ENCODE assay signal across 19 mouse cellular contexts in the genomic region with DNA sequence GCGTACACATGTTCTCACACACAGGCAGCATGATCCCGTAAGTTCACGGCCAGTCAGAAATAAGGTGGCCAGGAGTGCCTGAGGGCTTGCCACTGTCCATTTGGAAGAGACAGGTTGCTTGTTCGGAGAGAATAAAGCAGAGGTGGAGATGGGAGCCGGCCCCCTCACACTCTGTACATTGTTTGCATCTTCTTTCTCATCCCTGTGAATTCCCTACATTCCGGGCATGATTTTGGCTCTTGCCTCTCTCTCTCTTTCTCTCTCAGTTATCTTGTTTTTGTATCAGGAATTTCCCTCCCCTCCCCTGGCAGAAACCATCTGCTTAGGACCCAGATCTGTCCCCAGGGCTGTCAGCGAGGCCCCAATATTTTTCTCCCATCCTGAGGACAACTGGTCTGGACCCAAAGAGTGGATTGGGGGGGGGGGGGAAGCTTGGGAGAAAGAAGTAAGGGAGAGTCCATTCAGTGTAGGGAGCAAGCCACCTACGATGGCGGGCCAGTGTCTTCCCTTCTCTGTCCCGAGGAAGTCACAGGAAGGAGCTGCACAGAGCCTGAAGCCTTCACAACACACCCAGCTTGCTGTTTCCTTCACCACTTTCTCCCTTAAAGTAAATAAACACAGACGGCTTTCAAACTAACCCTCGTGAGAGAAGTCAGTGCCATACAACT.
A peak's percentile ranks its signal among the peaks of the same experiment; 100 is the strongest.
DNase-seq lines count a peak whose midpoint lies in the region; ATAC-seq lines count a peak whose summit lies in the region.
"Had no signal": no experiment of that assay in that cellular context is flagged by ENCODE, and none has a peak within 500 bp of the region (broad histone marks: within the 10 kb centered on the region; RNA-seq: fewer than 3 reads in every experiment).

No protein-coding gene starts in this region.

- peak; percentile 86 for DNase-seq in heart, adult 11 months
- no peak for DNase-seq in heart, postnatal 36 days
- DNase-seq in midbrain, embryonic 14.5 days, result no peak
- DNase-seq in layer of hippocampus, adult 8-10 months (ENCODE audit: low spot score in 2 of 2), result no peak
- DNase-seq in left cerebral cortex, adult 18-20 months (ENCODE audit: low spot score in 2 of 2), result no peak
- DNase-seq: adrenal gland, adult 2 months; cerebellum, adult 2 months; cerebellum, postnatal 36 days; heart, adult 18-20 months; kidney, adult 9 months; kidney, postnatal 25 days; lung, postnatal 36 days; retina, postnatal 1 day; thymus, postnatal 14 days had no signal

- no peaks in the 10 kb centered on the region for H3K36me3 ChIP-seq in midbrain, embryonic 14.5 days (ENCODE audit: control insufficient read depth, insufficient read depth, low read length)
- H3K36me3 ChIP-seq in midbrain, embryonic 15.5 days (replicated peaks), result no peaks in the 10 kb centered on the region
- no peaks in the 10 kb centered on the region for H3K36me3 ChIP-seq in embryonic facial prominence, embryonic 15.5 days
- H3K36me3 ChIP-seq: heart, embryonic 13.5 days; limb, embryonic 13.5 days had no signal

- intact Hi-C loops in heart, postnatal 36 days (cut with DNase I), result loop anchor here (5.0 to 10.0 kb wide), 4 partner anchors 271 to 607 kb away; no protein-coding TSS in a partner anchor

- H3K27ac ChIP-seq in midbrain, embryonic 14.5 days (replicated peaks; ENCODE audit: low read depth, low read length), result 0 out of 2 replicates have a peak overlapping the region, but pooled peaks have one; percentile 20
- H3K27ac ChIP-seq in midbrain, embryonic 15.5 days, result no peak overlapping the region
- H3K27ac ChIP-seq in embryonic facial prominence, embryonic 15.5 days (replicated peaks), result no peak overlapping the region
- H3K27ac ChIP-seq: heart, embryonic 13.5 days; limb, embryonic 13.5 days; liver, embryonic 14.5 days had no signal

- H3K4me1 ChIP-seq in midbrain, embryonic 14.5 days (ENCODE audit: control insufficient read depth, insufficient read depth, low read length), result no peaks in the 10 kb centered on the region
- peaks cover 6% of the 10 kb centered on the region; the same call in 1 of the 2 replicates for H3K4me1 ChIP-seq in midbrain, embryonic 15.5 days
- H3K4me1 ChIP-seq in embryonic facial prominence, embryonic 15.5 days, result peaks cover 41% of the 10 kb centered on the region

- no peaks in the 10 kb centered on the region for H3K9me3 ChIP-seq in midbrain, embryonic 14.5 days (ENCODE audit: control insufficient read depth, low read length)
- no peaks in the 10 kb centered on the region for H3K9me3 ChIP-seq in midbrain, embryonic 15.5 days
- no peaks in the 10 kb centered on the region for H3K9me3 ChIP-seq in embryonic facial prominence, embryonic 15.5 days (replicated peaks)
- H3K9me3 ChIP-seq: heart, embryonic 13.5 days; limb, embryonic 13.5 days had no signal

- no peaks in the 10 kb centered on the region for H3K27me3 ChIP-seq in midbrain, embryonic 14.5 days (ENCODE audit: control insufficient read depth, insufficient read depth, low read length)
- H3K27me3 ChIP-seq in midbrain, embryonic 15.5 days (replicated peaks), result no peaks in the 10 kb centered on the region; the same call in 1 of the 2 replicates
- peaks cover 3% of the 10 kb centered on the region; the same call in 1 of the 2 replicates for H3K27me3 ChIP-seq in embryonic facial prominence, embryonic 15.5 days

- WGBS in midbrain, embryonic 14.5 days, result 64% methylated on average over 12 of the region's 12 CpGs
- 66% methylated on average over 12 of the region's 12 CpGs for WGBS in midbrain, embryonic 15.5 days
- 32% methylated on average over 12 of the region's 12 CpGs for WGBS in embryonic facial prominence, embryonic 15.5 days

- ATAC-seq in midbrain, embryonic 14.5 days (ENCODE audit: low FRiP score, low TSS enrichment), result no peak
- no peak for ATAC-seq in midbrain, embryonic 15.5 days (replicated peaks)
- 0 out of 2 replicates have a peak, but pooled peaks have one; percentile 8 for ATAC-seq in embryonic facial prominence, embryonic 15.5 days (ENCODE audit: insufficient number of reproducible peaks, low FRiP score, low TSS enrichment, low read depth)

- H3K9ac ChIP-seq in midbrain, embryonic 14.5 days (replicated peaks; ENCODE audit: low read length), result no peak overlapping the region
- no peak overlapping the region for H3K9ac ChIP-seq in midbrain, embryonic 15.5 days
- no peak overlapping the region for H3K9ac ChIP-seq in embryonic facial prominence, embryonic 15.5 days
- H3K9ac ChIP-seq: heart, embryonic 13.5 days; limb, embryonic 13.5 days; liver, embryonic 14.5 days had no signal

- H3K4me3 ChIP-seq in midbrain, embryonic 14.5 days (replicated peaks; ENCODE audit: low read depth, low read length), result no peak overlapping the region
- H3K4me3 ChIP-seq in midbrain, embryonic 15.5 days, result no peak overlapping the region
- no peak overlapping the region for H3K4me3 ChIP-seq in embryonic facial prominence, embryonic 15.5 days (replicated peaks)
- H3K4me3 ChIP-seq: heart, embryonic 13.5 days; limb, embryonic 13.5 days had no signal

- H3K4me2 ChIP-seq in midbrain, embryonic 14.5 days (ENCODE audit: low read length), result no peak overlapping the region
- no peak overlapping the region for H3K4me2 ChIP-seq in midbrain, embryonic 15.5 days
- H3K4me2 ChIP-seq in embryonic facial prominence, embryonic 15.5 days (replicated peaks), result 0 out of 2 replicates have a peak overlapping the region, but pooled peaks have one; percentile 2
- H3K4me2 ChIP-seq: heart, embryonic 13.5 days; limb, embryonic 13.5 days had no signal
